Mouse (Mus musculus) CD4-positive, CD25-positive, alpha-beta regulatory T cell, adult 2 months (primary cell): ENCODE results near the gene Timm17a.

Source experiments
- DNase-seq: peaks from one replicate; pipeline ENCODE4 v3.0.0-alpha.2; 2012; ENCODE audit warnings: low read depth, low spot score

Timm17a gene

DNA sequence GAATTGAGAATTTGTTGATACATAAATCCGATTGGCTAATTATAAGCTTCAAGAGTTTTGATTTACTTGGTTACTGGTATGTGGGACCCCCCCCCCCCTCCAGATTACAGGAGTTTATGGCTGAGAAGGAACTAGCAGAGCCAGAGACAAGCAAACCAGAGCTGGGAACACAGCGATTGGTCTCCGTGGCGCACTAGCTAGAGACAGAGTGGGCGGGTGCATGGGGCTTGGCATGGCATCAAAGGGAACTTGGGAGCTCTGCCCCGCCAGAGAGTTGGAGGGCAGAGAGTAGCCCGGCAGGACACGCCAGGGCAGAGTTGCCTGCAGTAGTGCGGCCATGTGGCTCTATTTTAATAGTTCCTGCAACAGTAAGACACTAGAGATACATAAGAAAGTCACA, 32.9 kb downstream of the Timm17a start:
- DNase-seq: no peak

DNA sequence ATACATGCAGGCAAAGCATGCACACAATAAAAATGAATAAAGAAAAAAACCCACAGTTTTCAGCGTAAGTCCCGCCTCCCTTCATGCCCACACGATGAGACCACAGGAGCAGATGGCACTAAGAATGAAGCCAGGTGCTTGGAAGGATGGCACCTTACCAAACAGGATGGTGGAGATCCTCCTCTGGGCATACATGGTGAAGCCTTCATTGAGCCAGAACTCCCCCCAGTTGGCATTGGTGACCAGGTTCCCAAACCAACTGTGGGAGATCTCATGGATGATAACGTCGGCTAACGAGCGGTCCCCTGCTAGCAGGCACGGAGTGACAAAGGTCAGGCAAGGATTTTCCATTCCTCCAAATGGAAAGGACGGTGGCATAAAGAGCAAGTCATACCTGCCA, 42.2 kb downstream of the Timm17a start:
- DNase-seq: no peak

DNA sequence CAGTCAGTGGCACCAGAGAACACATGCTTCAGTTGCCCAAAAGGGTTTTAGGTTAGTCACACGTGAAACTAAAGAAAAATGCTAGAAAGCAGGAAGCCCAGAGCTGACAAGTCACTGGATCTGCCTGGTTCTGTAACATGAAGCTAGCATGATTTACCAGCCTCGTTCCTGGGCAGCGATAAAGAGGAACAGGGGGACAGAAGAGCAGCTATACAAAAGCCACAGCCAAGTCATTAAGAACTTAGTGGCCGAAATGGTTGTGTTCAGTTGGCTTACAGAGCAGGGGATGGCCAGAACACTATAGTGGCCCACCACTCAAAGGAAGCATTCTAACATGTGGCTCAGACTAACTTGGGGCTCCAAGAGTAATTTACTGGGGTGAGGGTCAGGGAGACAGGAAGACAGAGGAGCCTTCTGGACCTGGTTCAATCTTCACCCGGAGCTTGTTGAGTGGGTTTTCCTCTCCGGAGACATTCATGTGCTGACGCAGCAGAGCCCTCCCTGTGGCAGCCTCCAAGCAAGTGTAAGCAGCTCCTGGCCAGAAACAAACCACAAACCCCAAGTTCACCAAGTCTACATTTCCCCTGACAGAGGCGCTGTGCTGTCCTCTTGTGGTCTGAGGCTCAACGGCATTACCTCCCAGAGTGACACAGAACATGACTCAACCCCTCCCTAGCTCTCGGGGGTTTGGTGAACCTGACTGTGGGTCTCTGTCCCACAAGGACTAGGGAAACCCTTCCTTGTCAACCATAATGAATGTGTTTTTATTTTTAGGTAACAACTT, 45.7 kb downstream of the Timm17a start:
- DNase-seq: peak; percentile 8

DNA sequence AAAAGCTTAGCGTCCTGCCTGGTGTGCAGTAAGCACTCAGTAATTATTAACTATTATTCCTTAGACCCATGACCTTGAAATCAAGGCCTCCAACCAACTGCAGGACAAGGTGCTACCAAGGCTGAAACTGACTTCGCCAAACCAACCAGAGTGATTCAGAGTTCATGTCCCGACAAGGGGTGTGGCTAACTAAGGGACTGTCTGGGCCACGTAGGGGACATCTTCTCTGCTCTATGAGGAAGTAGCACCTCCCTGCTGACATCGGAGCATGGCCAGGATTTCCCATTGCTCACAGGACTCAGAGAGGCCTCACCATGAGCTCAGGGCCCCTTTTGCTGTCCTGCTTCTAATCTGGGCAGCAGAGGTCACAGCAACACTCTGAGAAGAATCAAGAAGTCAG, 47.7 kb downstream of the Timm17a start:
- no peak for DNase-seq

DNA sequence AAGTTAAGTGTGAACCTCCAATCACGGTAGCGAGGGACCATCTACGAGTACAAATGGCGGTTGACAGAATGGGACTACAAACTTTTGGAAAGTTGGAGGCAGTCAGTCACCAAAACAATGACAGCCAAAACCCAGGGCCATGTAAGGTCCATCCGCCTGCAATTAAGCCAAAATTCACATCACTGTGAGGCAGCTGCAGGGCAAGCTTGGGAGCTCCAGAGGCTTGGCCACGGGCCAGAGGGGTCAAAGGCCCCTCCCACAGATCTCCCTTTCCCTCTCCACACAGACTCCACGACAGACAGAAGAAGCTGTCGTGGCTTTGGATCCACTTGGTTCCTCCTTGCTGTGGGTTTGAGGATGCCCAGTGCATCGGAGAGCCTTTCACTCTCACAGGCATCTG, 50.3 kb downstream of the Timm17a start:
- no peak for DNase-seq

DNA sequence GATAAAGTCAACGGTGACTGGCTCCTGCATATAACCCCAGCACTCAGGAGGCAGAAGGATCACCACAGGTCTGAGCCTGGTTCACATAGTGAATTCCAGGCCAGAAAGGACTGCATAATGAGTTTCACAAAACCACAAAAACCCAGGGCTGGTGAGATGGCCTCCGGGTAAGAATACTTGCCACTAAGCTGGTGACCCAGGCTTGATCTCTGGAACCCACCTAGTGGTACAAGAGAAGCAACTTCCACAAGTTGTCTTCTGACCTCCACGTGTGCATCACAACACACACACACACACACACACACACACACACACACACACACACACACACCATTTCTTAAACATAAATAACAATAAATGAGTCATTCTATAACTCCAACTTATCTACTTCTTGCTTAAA, 51.2 kb downstream of the Timm17a start:
- DNase-seq: no peak

DNA sequence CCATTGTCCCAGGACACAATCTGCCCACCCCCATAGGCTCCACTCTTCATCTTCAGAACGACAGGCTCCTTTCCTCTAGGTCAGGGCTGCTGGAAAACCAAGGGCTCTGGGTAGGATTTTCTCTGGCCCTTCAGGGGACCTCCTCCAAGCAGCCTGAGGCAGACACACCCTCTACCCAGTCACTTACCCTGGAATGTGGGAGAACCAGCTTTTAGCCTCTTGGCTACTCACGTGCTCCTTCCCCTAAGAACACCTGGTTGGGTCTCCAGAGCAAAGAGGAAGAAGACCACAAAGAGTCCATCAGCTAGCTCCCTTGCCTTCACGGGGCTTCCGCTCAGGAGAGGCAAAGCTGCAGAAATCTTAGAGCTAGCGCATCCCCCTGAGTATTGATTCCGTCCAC, 52.6 kb downstream of the Timm17a start:
- no peak for DNase-seq

DNA sequence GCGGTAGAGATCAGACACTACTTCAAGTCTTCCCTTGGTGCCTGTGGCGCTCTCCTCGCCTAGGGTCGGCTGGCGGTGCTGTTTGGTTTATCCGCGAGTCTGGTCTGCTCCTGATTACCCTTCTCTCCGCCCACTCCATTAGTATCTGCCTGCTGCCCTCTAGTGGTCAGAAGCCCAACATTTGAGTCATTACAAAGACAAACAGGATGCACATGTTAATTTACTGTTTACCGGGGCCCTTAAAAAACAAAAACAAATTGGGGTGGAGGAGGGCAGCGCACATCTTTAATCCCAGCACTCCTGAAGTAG, 54.5 kb downstream of the Timm17a start:
- peak; percentile 86 for DNase-seq

DNA sequence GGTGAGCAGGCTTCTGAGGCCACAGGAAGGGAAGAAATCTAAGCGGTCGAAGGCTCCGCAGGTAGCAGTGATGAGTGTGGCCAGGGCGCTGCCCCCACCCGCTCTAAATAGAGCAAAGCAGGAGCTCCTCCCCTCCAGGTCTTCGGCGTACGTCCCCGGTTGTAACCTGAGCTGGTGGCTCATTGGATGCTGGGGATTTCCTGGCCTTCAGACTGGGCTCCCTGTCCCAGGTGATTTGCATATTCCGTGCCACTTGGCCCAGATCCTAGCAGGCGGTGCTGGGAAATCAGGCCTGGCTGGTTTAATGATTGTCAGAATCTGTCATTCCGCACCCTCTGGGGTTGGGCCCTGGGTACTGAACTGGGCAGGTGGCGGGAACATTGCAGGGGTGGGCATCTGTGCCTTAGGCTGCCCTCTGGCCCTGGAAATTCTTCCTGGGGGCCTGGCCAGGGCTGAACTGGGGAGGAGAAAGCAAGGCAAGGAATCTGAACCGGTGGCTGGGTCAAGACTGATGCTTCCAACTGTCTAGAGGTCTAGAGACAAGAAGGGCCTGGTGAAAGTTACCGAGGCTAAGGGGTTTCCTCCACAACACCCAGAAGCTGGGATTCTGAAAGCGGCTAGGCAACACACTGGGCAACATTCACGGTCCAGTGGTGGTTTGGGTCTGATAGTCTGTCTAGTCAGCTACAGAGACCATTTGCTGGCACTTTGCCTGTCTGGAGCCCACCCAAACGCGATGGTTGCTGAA, 55.0 kb downstream of the Timm17a start, which contains the start of gene Elf3:
Gene Elf3, minus strand, starts transcription at position 189 of the 748 bp plus-strand sequence.
- no peak for DNase-seq

DNA sequence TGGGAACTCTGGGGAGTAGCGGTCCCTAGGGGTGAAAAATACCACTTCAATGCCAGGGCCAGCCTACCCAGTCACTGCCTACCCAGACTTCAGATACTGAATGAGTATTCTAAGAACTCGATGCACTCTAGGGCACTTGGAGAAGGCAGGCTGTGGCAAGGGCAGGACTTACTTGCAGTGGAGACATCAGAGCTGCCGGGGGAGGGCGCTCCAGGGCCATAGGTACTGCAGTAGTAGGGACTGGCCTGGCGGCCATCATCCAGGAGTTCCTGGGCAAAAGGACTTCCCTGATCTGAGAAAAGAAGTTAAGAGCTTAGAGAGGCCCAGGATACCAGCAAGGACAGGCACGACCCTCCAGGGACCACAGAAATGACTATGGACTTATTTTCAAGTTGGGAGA, 57.3 kb downstream of the Timm17a start:
- no peak for DNase-seq

DNA sequence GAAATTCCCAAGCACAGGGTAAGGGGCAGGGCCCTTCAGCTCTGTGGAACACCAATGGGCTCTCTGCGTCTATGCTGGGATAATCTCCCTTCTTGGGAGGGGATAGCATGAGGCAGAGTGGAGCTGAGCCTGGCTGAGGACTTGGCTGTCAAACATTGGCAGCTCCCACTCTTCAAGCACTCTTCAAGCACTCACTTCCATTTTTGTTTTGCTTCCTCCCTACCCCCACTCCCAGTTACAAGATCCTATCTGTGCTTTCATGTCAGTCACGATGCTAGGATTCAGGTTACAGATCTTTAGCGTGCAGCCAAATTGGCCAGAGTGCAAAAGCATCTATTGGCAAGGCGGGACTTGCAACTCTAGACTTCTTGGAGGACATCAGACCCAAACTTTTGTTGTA, 60.7 kb downstream of the Timm17a start:
- DNase-seq: no peak

DNA sequence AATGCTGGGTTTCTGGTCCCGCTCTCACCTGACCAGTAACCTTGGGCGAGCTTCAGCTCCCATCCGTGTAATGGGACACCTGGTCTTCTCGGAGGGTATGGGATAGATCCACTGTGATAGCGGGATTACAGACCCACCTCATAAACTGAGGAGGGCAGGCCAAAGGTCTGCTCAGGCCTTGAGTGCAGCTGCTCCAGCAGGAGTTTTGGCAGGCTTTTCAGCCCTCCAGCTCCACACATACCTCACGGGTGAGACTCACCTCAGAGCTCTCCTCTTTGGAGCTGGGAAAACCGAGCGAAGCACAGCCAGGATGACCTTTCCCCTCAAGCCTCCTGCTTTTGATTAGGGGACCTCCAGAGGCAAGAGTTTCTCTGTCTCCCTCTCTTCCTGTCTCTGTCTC, 62.2 kb downstream of the Timm17a start:
- DNase-seq: no peak

DNA sequence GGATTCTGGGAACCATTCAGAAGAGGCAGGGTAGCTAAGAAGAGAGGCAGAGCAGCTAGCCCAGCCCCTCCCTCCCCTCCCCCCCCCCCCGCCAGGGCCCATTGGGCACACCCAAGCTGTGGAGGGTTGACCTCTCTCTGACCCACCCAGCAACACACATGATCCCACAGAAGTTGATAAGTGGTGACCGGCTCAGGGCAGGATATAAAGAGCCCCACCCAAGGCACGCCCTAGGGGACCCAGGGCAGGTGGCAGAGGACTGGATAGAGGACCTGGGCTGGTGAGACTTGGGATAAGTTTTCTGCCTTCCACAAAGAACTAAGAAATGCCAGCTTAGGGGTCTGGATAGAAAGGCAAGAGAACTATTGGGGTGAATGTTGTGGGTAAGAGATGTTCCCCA, 62.9 kb downstream of the Timm17a start:
- DNase-seq: no peak

DNA sequence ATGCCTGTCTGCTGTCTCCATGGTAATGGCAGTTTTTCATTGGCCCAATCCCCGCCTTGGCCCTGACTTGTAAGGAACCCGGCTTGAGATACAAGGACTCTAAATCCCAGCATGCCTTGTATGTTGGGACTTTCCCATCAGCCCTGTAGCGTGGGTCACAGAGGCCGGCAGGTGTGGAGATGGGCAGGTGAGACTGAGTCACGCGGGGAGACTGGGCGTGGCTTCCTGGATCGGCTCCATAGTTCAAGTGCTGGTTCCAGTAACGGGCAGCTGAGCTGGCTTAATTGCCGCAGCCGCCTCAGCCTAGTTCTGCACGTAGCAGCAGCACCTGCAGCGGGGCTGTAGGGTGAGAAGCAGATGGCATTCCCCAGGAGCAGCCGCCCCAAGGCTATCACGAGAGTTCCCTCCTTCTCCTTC, 65.1 kb downstream of the Timm17a start:
- DNase-seq: no peak
